Mouse (Mus musculus): ENCODE results near the gene Ccdc62. TPM values are rescaled to one million over a fixed set of nuclear protein-coding genes. Genes with fewer than 3 reads are reported as not detected.

Gene Ccdc62
- polyA plus RNA-seq, 2 experiments: 6.6 to 9.2 TPM

GRCm38 (mm10) chr5:123982838-123983237, 52.4 kb downstream of the Ccdc62 start:
- no peaks in the 10 kb centered on the region for H3K36me3 ChIP-seq (ENCODE audit: control insufficient read depth, insufficient read depth, low read length)
- no peak overlapping the region for H3K9ac ChIP-seq (ENCODE audit: low read depth, low read length, severe bottlenecking)
- WGBS: 73% methylated on average over 11 of the region's 11 CpGs
- H3K27ac ChIP-seq (replicated peaks; ENCODE audit: low read depth, low read length): no peak overlapping the region
- ATAC-seq (ENCODE audit: low FRiP score, low read depth) (no peak), DNase-seq (ENCODE audit: low spot score) (no peak)
- H3K4me3 ChIP-seq (replicated peaks; ENCODE audit: low read length): no peak overlapping the region
- H3K9me3 ChIP-seq (ENCODE audit: control insufficient read depth, low read length): no peaks in the 10 kb centered on the region
- peaks cover 7% of the 10 kb centered on the region; the same call in 1 of the 2 replicates for H3K4me1 ChIP-seq (ENCODE audit: control insufficient read depth, insufficient read depth, low read length)
- TF ChIP-seq POLR2A (IDR thresholded peaks at IDR 0.05; ENCODE audit: borderline replicate concordance, extremely low read depth, insufficient read depth, insufficient read length): no peak
- H3K27me3 ChIP-seq (ENCODE audit: control insufficient read depth, insufficient read depth, low read length): no peaks in the 10 kb centered on the region
- H3K4me2 ChIP-seq (replicated peaks; ENCODE audit: low read depth, low read length, severe bottlenecking): no peak overlapping the region

- TF ChIP-seq POLR2A (IDR thresholded peaks at IDR 0.05; ENCODE audit: borderline replicate concordance, extremely low read depth, insufficient read depth, insufficient read length): no peak
- no peak for DNase-seq (ENCODE audit: low spot score)
- H3K27me3 ChIP-seq (ENCODE audit: control insufficient read depth, insufficient read depth, low read length): no peaks in the 10 kb centered on the region
- H3K4me2 ChIP-seq (replicated peaks; ENCODE audit: low read depth, low read length, severe bottlenecking): no peak overlapping the region
- H3K4me3 ChIP-seq (replicated peaks; ENCODE audit: low read length): no peak overlapping the region
- WGBS: 57% methylated on average over 7 of the region's 9 CpGs
- H3K9ac ChIP-seq (ENCODE audit: low read depth, low read length, severe bottlenecking): 0 out of 2 replicates have a peak overlapping the region, but pooled peaks have one; percentile 7
- H3K4me1 ChIP-seq (ENCODE audit: control insufficient read depth, insufficient read depth, low read length): peaks cover 7% of the 10 kb centered on the region; the same call in 1 of the 2 replicates
- no peak overlapping the region for H3K27ac ChIP-seq (replicated peaks; ENCODE audit: low read depth, low read length)
- ATAC-seq (ENCODE audit: low FRiP score, low read depth): no peak
- no peaks in the 10 kb centered on the region for H3K9me3 ChIP-seq (ENCODE audit: control insufficient read depth, low read length)
- H3K36me3 ChIP-seq (ENCODE audit: control insufficient read depth, insufficient read depth, low read length): no peaks in the 10 kb centered on the region
Observed at GRCm38 (mm10) chr5:123985434-123985833, 55.0 kb downstream of the Ccdc62 start.

GRCm38 (mm10) chr5:123986925-123987324, 56.4 kb downstream of the Ccdc62 start:
- no peak overlapping the region for H3K4me2 ChIP-seq (replicated peaks; ENCODE audit: low read depth, low read length, severe bottlenecking)
- DNase-seq (ENCODE audit: low spot score) (no peak), ATAC-seq (ENCODE audit: low FRiP score, low read depth) (no peak)
- H3K9ac ChIP-seq (ENCODE audit: low read depth, low read length, severe bottlenecking): no peak overlapping the region
- no peaks in the 10 kb centered on the region for H3K36me3 ChIP-seq (ENCODE audit: control insufficient read depth, insufficient read depth, low read length)
- no peak overlapping the region for H3K4me3 ChIP-seq (replicated peaks; ENCODE audit: low read length)
- no peak overlapping the region; the same call in 1 of the 2 replicates for H3K27ac ChIP-seq (replicated peaks; ENCODE audit: low read depth, low read length)
- no peaks in the 10 kb centered on the region for H3K9me3 ChIP-seq (ENCODE audit: control insufficient read depth, low read length)
- 21% methylated on average over 2 of the region's 2 CpGs for WGBS
- H3K27me3 ChIP-seq (ENCODE audit: control insufficient read depth, insufficient read depth, low read length): no peaks in the 10 kb centered on the region
- peaks cover 7% of the 10 kb centered on the region; the same call in 1 of the 2 replicates for H3K4me1 ChIP-seq (ENCODE audit: control insufficient read depth, insufficient read depth, low read length)
- no peak for TF ChIP-seq POLR2A (IDR thresholded peaks at IDR 0.05; ENCODE audit: borderline replicate concordance, extremely low read depth, insufficient read depth, insufficient read length)

GRCm38 (mm10) chr5:123987511-123987910, 57.0 kb downstream of the Ccdc62 start:
- Histone ChIP-seq H3K4me2 (replicated peaks; ENCODE audit: low read depth, low read length, severe bottlenecking) (no peak overlapping the region), H3K4me1 (ENCODE audit: control insufficient read depth, insufficient read depth, low read length) (peaks cover 7% of the 10 kb centered on the region; the same call in 1 of the 2 replicates), H3K9ac (ENCODE audit: low read depth, low read length, severe bottlenecking) (no peak overlapping the region), H3K4me3 (replicated peaks; ENCODE audit: low read length) (no peak overlapping the region), H3K27me3 (ENCODE audit: control insufficient read depth, insufficient read depth, low read length) (no peaks in the 10 kb centered on the region), H3K9me3 (ENCODE audit: control insufficient read depth, low read length) (no peaks in the 10 kb centered on the region), H3K27ac (replicated peaks; ENCODE audit: low read depth, low read length) (no peak overlapping the region), H3K36me3 (ENCODE audit: control insufficient read depth, insufficient read depth, low read length) (no peaks in the 10 kb centered on the region)
- WGBS: 68% methylated on average over 4 of the region's 4 CpGs
- ATAC-seq (ENCODE audit: low FRiP score, low read depth): no peak
- DNase-seq (ENCODE audit: low spot score): no peak
- TF ChIP-seq POLR2A (IDR thresholded peaks at IDR 0.05; ENCODE audit: borderline replicate concordance, extremely low read depth, insufficient read depth, insufficient read length): no peak

- Histone ChIP-seq H3K9me3 (ENCODE audit: control insufficient read depth, low read length) (no peaks in the 10 kb centered on the region), H3K4me3 (replicated peaks; ENCODE audit: low read length) (no peak overlapping the region), H3K9ac (ENCODE audit: low read depth, low read length, severe bottlenecking) (no peak overlapping the region), H3K27ac (replicated peaks; ENCODE audit: low read depth, low read length) (no peak overlapping the region), H3K4me2 (replicated peaks; ENCODE audit: low read depth, low read length, severe bottlenecking) (no peak overlapping the region), H3K36me3 (ENCODE audit: control insufficient read depth, insufficient read depth, low read length) (no peaks in the 10 kb centered on the region), H3K4me1 (ENCODE audit: control insufficient read depth, insufficient read depth, low read length) (peaks cover 7% of the 10 kb centered on the region; the same call in 1 of the 2 replicates), H3K27me3 (ENCODE audit: control insufficient read depth, insufficient read depth, low read length) (no peaks in the 10 kb centered on the region)
- ATAC-seq (ENCODE audit: low FRiP score, low read depth) (no peak), DNase-seq (ENCODE audit: low spot score) (no peak)
- TF ChIP-seq POLR2A (IDR thresholded peaks at IDR 0.05; ENCODE audit: borderline replicate concordance, extremely low read depth, insufficient read depth, insufficient read length): no peak
- 66% methylated on average over 20 of the region's 20 CpGs for whole genome bisulfite sequencing
Observed at GRCm38 (mm10) chr5:123989941-123990885, 59.7 kb downstream of the Ccdc62 start.
